Mouse (Mus musculus): ENCODE results near the gene Ptprr. TPM values are rescaled to one million over a fixed set of nuclear protein-coding genes. Genes with fewer than 3 reads are reported as not detected.

The Ptprr gene
- polyA plus RNA-seq (2012; rRNA removed), result 22.5 and 27.8 TPM in 2 replicates

DNA sequence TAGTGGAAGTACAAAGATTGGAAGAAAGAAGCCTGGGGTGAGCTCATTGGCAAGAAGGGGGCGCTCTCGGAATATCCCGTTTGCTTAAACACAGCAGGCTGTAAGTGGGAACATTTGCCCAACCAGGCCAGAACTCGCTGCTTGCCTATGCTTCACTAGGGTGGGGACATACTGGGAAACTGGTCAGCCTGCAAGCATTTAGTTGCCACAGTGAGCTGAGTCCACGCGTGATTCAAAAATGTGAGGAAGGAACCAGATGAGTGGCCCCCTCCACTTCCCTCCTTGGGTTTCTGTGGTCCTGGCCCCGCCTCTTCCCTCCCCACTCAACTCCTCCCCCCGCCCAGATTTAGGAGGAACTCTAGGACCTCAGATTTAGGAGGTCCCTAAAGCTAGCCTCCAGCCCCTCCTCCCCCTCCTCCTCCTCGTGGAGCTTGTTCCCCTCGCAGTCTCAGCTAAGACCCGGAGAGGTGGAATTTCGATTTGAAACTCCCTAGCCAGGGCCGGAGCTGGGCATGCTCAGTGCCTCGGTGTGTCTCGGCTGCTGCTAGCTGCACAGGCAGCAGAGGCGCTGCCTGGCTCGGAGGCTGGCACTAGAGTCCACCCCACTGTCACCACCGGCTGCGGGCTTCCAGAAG lies at the start of gene Ptprr:
Gene Ptprr, plus strand, starts transcription at position 369 of the 635 bp plus-strand sequence.
- no peak for DNase-seq (ENCODE audit: low spot score)

DNA sequence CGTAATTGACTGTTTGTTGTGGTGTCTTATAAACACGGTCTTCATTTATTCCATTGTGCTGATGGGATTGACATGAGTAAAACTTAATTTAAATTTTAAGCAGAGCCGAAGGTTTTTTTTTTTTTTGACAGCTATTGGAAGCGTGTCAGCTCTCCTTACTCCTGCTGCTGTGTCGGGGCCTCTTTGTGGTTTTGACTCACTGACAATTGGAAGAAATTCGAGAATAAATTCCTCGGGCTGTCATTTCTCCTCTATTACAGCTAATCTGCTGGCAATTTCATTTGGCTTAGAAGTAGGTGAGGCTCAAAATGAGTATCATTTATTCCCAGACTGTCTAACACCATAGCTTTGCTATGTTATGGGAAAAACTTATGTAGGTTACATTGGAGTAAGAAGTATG lies 41.7 kb upstream of the Ptprr start:
- DNase-seq (ENCODE audit: low spot score), result no peak

DNA sequence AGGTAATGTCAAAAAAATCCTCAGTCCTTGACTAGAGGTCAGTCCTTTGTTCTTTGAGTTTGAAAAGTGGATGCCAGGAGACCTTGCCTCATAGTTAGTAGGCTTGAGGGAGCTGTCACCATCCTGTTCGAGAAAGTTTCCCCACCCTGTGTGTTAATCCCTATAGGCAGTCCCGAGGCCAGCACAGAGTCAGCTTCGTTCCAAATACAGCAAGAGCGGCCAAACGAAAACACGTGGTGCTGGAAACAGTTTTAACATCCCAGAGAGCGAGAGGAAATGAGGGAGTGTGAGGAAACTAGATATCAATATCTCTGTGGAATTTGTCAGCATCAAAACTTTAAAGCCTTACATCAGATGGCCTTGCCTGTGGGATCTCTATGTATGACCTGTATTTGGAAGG lies 39.0 kb upstream of the Ptprr start:
- no peak for DNase-seq (ENCODE audit: low spot score)

DNA sequence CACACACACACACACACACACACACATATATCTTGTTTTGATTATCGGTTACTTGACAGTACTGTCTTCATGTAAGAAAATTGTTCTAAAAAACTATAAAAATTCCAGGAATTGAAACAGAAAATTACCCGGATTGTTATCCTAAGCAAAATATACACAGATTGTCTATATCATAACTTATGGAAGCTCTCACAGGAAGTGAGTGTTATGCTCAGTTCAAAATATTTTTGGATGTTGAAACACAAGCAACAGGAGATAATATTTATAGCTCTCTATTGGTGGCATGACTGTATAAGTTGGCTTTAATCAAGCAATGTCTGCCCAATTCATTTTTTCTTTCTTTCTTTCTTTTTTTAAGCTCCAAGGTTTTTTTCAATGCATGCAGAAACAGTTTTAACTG lies 38.0 kb upstream of the Ptprr start:
- no peak for DNase-seq (ENCODE audit: low spot score)

DNA sequence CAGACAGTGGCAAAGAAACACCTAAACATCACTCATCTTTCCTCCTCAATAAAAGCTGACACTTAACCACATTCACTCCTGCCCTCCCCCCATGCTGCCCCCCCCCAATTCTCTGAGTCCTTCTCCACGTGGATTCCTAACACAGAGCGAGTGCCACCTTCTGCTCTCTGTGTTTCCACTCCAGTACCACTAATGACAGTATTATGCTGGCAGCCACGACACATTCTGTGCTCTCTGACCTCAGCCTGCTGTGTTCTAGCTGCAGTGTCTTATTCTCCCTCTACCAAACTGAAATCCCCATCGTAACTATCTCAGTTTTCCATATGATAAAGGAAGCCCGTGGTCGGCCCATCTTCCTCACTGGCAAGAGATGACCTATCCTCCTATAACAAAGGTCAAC lies 33.7 kb upstream of the Ptprr start:
- DNase-seq (ENCODE audit: low spot score), result no peak

DNA sequence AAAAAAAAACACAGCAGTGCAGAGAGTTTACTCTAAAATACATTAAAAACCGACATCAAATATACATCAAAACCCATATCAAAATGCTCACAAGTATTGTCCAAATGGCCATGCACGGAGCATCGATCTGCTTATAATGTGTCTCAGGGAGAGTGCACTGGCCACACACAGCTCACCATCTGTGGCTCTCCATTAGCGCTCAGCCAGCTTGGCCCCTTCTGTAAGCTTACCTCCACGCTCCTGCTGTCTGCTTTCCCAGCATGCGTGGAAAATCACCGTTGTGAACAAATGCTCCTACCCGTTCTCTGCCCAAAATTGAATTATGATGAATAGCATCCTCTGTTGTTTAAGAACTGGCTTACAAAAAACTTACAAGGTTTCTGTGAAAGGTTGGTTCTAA lies 16.2 kb upstream of the Ptprr start:
- no peak for DNase-seq (ENCODE audit: low spot score)

DNA sequence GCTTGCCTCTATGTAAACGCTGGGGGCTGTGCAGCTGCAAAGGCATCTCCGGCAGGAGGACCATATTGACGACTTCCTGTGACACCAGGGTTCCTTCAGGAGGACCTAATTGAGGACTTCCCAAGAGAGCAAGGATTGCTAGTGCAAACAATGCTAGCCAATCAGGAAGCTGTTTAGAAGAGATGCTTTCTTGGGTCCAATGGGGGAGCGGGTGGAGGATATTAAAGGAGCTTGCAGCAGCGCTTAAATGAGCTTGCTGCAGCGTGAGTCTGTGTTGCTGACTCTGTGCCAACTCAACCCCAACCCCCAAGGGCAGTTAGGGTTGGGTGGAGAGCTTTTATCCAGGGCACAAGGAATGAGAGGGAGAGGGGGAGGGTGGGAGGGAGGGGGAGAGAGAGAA lies 11.3 kb upstream of the Ptprr start:
- no peak for DNase-seq (ENCODE audit: low spot score)

DNA sequence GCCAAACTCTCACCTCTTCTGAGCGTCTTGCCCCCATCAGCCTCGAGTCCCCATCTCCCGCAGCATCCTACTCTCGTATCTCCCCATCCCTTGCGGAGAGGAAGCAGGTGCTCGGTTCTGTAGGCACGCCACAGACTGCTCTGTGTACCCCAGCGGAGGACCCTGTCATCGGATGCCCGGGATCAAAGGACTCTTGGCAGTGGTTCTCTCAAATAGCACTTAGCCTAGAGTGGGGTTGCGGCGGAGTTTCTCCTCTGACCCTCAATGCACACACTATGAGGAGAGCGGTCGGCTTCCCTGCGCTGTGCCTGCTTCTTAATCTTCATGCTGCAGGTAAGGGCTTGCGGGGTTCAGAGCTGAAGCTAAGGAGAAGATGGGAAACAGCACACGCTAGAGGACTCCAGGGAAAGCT lies 473 bp downstream of the Ptprr start:
- DNase-seq (ENCODE audit: low spot score), result no peak

DNA sequence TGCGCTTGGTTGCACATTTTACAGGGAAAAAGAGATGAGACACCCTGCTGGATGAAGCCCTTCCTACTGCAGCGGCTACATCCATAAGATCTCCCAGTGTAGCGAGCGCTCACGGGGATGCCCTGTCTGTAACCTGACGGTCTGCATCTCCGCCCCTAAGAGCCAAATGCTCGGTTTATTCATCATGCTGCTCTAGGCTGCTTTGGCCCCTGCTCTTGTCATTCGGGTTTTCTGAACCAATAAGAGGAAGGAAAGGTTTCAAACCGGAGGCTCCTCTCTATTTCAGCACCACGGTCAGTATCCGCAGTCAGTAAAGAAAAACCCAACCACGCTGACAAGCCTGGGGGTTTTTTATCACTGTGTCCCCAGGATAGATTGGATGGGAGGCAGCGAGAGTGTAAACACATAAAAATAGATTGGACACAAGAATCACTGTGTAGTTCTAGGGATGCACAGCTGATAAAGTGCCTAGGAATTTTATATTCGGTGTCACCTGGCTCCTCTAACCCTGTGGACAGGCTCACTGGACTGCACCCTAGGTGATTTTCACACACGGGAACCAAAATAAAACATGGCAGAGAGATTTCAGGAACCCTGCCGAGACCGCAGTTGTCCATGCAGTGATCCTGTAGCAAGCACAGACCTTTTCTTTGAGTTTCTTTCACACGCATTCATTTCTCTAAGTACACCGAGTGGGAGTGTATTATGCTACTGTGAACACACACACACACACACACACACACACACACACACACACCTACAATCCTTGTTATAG lies 1.3 kb downstream of the Ptprr start:
- DNase-seq (ENCODE audit: low spot score), result no peak

DNA sequence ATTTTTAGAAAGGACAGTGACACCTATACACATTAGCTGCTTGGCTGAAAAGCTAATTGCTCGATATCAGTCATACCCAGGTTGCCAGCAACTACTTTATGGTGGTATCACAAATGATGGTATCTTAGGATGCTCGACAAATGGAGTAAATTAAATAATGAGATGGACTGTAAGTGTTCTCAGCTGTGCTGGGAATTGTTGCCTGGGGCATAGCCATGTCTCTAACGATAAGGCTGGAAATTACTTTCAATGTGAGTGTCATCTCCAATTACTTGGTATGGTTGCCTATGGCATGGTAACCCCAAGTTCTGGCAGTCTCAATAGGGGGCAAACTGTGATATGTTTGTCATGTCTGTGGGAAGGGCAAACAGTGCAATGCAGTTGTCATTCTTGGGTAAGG lies 3.1 kb downstream of the Ptprr start:
- no peak for DNase-seq (ENCODE audit: low spot score)

DNA sequence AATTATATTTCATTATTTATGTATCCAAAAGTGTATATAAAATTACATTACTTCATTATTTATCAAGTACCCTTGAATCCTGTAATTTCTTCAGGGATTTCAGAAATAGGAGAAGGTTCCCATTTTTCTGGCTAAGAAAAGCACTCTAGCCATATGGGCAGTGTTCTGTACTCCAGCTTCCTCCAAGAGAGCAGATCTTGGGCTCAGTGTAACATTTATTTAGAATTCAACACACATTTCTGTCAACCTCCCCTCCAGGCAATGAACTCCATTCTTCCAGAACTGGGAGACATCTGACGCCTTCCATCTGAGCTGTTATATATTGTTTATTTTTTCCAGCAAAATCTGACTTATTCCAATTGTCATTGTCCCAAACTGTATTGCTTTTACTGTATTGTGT lies 20.1 kb downstream of the Ptprr start:
- DNase-seq (ENCODE audit: low spot score), result no peak

DNA sequence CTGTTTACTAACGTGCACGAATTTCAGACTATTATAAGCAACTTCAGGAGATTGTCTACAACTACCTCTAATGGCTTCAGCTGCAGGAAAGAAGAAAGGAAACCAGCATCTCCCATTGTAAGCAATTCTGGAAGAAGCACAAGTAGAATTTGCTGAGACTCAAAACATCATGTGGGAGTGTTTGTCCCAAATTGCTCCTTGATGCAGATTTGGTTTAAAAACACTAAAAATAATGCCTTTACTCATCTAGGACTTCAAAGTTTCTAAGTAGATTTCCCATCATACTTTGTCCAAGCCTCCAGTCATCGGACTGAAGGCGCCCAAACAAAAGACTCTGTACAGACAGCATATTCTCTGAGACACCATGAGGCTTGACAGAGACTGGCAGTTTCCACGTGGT lies 57.9 kb downstream of the Ptprr start:
- no peak for DNase-seq (ENCODE audit: low spot score)

DNA sequence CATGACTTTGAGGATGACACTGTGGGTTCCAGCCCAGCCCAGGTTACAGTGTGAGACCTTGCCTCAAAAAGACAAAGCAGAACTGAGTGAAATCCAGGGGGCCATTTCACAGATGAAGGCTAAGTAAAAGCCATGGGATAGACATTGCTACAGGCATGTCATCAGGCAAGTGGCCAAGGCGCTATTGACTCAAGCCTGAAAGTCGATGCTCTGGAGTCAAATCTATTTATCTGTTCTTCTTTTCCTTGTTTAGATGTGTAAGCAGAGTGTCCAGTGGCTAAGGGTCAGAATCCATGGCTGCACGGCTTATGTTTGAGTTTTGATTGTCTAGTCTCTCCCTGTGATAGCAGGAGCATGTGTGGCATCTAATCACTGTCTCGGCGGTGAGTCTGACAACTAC lies 60.6 kb downstream of the Ptprr start:
- DNase-seq (ENCODE audit: low spot score), result no peak

DNA sequence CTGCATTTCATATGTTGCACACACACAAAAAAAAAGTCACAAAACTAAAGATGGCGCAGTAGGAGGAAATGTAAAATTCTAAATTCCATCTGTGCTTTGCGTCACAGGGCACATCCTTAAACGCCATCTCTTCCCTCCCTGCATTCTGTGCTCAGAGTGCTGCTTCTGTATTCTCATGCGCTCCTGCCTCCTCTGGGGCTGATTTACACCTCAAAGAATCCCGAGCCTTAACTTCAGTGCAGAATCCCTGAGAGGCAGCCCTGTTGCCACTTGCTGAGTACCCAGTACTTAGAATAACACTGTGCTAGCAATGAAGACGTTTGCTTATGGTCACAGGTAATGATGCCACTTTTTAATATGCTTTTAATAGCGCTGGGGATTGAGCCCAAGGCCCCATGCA lies 61.4 kb downstream of the Ptprr start:
- no peak for DNase-seq (ENCODE audit: low spot score)

DNA sequence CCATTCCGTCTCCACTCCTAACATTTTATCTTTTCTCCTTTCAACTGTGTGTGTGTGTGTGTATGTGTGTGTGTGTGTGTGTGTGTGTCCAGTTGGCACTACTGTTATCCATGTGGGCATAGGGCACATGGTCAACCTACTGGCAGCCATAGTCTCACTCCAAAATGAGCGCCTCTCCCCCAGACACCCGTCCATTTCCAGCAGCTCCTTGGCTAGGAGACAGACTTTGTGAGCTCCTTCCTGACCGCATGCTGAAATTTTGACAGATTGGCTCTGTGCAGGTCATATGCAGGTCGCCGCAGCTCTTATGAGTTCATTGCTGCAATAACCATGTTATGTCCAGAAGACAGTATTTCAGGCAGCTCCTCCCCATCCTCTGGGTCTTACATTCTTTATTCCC lies 62.8 kb downstream of the Ptprr start:
- no peak for DNase-seq (ENCODE audit: low spot score)

DNA sequence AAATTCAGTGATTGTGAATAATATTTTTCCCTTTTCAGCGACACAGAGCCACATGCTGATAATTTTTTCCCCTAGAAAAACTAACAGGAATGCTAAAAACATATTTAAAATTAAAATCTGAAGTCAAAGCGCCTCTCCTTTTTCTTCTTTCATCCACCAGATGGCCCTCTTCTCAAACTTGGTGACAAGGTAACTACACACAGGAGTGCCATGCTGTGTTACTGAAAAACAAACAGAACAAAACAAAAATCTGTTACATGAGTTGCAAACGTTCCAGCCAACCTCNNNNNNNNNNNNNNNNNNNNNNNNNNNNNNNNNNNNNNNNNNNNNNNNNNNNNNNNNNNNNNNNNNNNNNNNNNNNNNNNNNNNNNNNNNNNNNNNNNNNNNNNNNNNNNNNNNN lies 66.0 kb downstream of the Ptprr start:
- no peak for DNase-seq (ENCODE audit: low spot score)

DNA sequence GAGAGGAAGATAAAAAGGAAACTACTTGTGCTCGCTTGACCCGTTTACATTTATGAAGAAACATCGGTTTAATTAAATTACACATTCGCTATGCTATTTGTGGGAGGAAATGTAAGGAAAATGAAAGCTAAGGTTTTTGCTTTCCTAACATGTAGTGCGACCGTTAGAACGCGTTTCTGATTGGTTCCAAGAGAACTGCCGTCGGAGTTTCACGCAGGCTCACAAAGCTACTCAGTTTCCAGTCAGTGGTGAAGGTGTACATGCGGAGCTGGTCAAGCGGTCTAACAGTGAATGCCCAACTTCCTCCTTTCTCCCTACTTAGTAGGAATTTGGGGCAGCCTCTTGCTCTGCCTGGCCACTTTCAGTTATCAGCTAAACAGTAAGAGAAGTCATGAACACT lies 78.5 kb downstream of the Ptprr start:
- DNase-seq (ENCODE audit: low spot score), result no peak

DNA sequence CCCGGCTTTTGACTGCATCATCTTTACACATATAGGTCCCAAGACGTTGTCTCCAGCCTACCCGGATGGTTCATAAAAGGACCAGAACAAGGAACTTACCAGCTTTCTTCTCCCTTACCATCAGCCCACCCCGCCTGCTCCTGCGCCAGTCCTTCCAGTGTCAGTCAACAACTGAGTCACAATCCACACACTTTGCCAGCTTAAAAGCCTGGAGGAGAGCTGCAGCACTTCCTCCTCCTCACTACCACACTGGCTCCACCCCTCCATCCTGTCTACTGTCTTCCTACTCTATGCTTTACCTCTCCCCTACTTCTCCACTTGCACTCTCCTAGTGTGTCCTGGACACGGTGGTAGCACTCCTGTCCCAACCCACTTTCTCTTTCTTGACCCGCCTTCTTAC lies 80.5 kb downstream of the Ptprr start:
- no peak for DNase-seq (ENCODE audit: low spot score)

DNA sequence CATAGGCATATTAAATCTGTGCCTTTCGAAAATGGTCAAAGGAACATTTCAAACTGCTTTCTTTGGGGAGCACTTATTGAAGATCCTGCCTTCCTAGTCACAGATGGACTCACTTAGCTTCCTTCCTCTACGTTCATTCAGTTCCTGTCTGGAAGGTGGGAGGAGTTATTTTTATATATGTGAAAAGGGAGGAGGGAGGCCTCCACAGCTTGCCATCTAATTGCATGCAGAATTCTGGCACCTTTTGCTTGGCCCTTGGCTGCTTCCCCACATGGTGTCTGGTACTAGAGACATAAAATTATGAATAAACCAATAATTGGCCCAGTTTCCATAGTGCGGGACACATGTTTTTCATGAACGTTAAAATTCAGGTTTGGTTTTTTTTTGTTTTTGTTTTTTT lies 90.2 kb downstream of the Ptprr start:
- DNase-seq (ENCODE audit: low spot score), result no peak

DNA sequence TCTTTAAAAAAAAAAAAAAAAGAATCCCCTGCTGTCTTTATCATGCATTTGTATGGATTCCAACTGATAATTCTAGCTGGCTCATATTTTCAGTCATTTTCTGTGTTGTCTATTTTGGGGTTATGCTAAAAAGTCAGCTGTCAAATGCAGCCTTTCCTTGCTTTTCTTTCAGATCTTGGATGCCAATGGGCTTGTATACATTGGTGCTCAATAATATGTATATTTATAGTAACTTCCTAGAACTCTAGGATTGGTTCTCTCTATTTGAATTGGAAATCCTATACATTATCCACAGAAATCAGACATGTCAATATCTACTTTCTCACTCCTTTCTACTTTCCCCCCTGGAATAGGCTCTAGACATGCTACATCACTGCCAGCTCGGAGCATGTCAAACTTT lies 90.7 kb downstream of the Ptprr start:
- DNase-seq (ENCODE audit: low spot score), result no peak

DNA sequence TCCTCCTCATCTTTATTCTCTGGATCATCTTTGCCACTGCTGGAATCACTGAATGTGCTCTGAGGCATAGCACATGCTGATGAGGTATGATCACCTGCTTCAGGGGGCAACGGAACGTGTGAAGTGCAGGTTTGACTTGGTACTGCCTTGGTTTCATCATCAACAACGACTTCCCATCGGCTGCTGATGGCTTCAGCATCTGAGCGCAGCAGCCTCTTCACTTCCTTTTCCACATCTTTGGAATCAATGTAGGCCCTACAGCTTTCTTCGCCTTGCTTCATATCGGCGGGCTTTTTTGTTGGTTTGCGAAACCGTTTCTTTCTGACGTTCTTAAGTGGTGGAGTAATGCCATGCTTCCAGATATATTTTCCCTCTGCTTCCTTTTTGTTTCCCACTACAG lies 94.9 kb downstream of the Ptprr start:
- no peak for DNase-seq (ENCODE audit: low spot score)

DNA sequence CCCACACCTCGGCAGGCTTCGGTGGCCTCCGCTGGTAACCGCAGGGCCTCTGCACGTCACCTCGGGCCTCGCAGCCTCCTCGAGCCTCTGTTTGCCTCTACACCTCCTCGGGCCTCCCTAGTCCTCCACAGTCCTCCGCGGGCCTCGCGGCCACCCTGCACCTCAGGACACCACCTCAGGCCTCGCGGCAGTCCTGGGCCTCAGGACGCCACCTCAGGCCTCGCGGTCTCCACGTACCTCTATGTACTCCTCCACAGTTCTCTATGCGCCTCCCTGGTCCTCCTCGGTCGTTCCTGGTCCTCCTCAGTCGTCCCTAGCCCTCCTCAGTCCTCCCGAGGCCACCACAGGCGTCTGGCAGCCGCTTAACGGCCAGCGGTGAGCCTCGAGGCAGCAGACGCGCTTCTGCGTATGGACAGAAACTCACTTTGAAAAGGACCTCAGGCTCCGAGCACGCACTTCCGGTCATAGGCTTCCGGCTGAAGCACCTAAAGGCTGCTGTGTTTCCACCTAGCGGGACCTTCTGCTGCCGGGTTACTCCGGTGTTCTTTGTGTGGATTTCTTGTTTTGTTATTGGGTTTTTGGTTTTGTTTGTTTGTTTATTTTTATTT lies 96.0 kb downstream of the Ptprr start, which contains the start of gene 4933416C03Rik:
Gene 4933416C03Rik, minus strand, starts transcription at position 51 of the 608 bp plus-strand sequence.
- DNase-seq (ENCODE audit: low spot score), result no peak

Data from urinary bladder, adult 2 months (tissue).